Mouse (Mus musculus) ovary, postnatal 36 days (tissue): Measurements from ENCODE around the gene Slc23a2.

Experiments
- DNase-seq: peaks from one replicate; pipeline ENCODE4 v3.0.0; 2022; ENCODE audit warnings: low spot score, mixed read lengths

The Slc23a2 gene

DNA sequence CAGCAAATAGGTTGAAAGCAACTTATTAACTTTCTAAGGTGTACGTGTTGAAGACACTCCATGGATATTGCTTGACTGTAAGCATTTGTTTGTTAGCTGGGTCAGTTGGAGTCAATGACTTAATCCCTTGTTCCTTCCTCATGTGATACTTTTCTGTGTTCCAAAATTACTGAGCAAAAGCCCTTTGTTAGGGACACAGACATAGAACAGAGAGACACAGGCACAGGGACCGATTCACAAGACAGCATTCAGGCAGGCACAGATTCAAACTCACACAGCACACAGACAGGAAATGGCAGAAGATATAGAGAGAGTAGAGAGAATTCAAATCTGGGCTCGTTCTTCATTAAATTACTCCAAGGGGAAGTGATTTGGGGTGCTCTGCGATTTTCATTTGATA lies 97.5 kb downstream of the Slc23a2 start:
- no peak for DNase-seq

DNA sequence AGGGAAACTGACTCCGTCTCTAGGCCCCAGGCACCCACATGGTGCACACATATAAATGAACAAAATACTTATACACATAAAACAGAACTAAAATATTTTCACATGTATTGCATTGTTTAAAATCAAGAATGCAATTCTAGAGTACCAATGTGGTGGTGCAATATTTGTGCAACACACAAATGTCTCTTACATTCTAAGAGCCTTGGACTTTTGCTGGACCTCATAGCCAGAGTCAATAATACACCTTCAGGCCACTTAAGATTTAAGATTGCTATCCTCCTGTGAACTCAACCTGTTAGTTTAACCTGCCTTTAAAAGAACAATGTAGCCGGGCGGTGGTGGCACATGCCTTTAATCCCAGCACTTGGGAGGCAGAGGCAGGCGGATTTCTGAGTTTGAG lies 98.2 kb downstream of the Slc23a2 start:
- DNase-seq = no peak

DNA sequence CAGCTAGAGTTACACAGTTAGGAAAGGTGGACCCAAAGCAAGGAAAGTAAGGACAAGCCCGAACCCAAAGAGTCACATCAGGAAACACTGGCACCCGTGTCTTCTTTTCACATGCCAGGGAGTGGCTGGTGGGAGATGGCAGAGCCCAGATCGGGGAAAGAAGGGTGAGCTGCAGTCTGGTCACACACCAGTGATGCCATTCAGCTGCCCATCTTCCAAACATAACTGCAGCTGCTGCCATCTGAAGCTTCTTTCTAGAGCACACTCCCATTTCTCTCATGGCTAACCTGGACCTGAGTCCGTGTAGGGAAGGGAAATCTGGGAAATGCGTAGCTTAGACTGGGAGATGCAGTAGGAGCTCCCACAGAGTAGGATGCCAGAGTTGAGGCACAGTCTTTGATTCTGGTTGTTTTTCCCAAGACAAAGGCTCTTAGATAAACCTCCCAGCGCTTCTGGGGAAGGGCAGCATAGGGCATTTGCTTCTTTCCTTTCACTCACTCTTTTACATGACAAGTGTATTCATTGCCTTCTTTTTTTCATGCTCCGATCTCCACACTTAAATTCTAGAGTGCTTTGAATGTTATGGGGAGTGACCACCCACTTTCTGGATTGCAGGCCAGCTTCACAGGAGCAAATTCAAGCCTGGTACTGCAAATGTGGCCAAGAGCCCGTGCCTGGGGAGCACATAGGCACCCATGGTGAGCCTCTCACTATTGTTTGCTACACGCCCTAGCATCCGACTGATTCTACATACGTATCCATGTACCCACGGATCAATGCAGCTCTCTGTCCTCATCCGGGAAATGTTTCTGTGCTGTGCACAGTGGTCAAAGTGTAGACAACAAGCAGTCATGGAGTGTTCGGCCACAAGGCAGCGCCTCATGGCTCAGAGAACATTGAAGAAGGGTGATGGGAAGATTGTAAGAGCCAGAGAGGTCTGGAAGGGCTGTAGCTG lies 100.3 kb downstream of the Slc23a2 start:
- DNase-seq = no peak

DNA sequence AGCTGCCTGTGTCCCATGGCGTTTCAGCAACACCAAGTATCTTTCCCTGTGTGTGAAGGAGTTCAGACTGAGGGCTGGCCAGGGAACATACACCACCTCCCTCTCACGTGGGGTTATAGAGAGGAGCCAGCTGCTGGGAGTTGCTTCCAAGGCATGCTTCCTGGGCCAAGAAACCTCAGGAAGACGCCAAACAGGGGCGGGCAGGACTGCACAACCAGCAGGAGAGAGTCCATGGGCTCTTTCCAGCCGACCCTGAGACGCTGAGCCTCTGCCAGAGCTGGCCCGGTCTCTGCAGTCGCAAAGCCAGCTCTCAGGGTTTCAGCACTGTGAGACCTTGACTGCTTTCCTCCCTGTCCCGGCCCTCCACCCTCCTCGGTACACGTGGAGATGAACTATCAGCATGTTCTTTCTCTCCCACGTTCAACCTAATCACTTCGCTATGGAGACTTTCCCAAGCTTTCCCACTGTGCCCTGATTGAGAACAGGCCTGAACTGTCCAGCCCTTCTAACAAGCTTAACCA lies 101.7 kb downstream of the Slc23a2 start:
- DNase-seq = peak; percentile 85

DNA sequence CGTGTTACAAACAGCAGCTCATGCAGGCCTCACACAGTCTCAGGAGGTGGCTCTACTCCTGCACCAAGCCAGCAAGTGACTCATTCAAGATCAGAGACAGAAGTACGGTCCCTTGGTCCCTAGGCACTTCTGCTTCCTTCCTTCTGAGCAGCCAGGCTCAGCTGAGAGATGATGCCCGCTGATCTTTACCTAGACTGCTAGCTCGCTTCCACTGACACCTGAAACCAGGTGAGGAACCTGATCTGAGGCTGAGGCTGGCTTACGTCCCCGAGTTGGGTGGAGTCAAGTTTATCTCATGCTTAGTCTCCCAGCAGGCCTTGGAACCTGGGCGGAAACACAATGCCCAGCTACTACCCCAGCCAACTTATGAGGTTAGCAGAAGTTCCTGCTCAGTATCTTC lies 105.0 kb downstream of the Slc23a2 start:
- no peak for DNase-seq

DNA sequence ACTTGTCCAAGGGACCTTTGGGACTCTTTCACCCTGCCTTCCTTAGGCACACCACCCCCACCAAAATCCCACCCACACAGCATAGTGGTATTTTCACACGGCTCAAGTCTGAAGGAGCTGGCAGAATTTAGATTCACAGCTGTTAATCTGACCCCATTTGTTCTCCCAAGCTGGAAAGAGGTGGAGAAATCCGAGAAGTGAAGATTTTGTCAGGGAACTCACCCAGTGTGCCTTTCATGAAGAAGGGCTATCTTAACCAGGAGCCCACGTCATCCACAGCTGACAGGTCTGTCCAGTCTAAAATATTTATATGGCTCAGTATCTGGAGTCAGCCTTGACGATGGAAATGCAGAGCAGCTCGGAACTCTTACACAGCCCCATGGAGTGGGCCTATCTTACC lies 108.6 kb downstream of the Slc23a2 start:
- DNase-seq = no peak

DNA sequence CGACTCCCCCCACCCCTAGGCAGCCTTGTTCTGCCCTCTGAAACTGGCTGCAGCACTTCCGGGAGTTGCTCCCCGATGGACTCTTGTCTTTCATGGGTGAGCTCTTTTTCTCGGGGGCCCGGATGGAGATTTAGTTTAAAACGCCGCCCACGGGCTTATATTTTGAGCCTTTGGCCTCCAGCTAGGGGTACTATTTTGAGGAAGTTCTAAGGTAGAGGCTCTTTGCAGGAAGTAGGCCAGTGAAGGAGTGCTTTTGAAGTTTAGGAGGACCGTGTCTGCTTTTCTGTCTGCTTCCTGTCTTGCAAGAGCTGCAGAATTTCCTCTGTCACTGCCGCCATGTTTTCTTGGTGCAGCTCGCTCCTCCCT lies 109.5 kb downstream of the Slc23a2 start:
- no peak for DNase-seq

DNA sequence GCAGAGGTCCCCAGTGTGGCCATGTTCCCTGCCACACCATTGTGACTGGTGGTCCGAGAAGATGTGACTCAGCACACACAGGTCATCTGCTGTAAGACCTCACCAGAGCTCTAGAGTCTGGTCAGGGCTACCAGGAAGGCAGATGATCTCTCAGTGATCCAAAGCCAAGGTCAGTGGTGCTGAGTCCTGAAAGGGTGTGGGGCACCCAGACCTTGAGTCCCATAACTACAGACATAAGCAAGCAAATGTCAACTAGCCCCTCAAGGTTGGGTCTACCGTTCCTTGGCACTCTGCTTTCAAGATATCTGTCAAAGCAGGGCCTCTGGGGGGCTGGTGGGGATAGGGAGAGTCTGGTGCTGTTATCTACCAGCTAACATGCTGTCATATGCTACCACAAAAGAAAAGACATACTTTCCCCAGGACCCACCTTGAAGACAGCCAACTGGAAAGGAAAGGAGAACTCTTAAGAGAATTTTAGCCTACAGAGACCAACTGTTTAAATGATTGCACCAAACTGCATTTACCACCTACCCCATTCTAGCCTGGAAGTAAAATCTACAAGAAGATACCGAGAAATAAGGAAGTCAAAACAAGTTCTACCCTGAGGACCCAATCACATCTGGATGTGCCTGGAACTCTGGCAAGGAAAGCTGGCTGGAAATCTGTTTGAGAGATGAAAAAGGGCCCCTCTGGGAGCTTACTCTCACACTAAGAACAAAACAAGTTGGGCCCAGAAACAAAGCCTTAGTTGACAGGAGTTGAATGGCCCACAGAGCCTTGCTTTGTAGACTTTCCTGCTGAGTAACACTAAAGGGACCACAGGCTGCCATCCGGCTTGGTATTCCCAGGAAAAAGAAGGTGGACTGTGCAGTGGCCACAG lies 110.1 kb downstream of the Slc23a2 start:
- no peak for DNase-seq

DNA sequence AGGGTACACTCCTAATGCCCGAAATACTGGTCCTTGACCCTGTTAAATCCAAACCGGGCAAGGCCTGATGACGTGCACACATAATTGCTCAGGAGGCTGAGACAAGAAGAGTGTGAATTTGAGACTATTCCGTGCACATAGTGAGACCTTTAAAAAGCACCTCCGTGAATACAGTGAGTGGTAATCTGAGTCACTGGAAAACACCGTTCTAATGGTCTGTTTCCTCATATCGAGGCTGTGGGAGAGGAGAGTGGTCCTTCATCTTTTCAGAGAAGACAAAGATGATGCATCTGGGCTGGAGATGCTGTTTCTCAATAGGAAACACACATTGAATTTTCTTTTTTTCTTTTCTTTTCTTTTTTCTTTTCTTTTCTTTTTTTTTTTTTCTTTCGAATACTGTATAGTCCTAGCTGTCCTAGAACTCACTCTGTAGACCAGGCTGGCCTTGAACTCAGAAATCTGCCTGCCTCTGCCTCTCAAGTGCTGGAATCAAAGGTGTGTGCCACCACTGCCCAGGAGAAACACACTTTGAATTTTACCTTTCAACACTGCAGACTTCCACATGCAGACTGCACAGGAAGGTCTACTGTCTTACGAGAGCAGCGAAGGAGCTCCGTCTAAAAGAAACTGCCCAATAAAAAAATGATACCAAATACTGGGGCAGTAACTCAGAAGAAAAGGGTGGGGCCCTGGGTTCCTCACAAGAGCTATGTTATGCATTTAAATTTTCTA lies 113.4 kb downstream of the Slc23a2 start:
- no peak for DNase-seq

DNA sequence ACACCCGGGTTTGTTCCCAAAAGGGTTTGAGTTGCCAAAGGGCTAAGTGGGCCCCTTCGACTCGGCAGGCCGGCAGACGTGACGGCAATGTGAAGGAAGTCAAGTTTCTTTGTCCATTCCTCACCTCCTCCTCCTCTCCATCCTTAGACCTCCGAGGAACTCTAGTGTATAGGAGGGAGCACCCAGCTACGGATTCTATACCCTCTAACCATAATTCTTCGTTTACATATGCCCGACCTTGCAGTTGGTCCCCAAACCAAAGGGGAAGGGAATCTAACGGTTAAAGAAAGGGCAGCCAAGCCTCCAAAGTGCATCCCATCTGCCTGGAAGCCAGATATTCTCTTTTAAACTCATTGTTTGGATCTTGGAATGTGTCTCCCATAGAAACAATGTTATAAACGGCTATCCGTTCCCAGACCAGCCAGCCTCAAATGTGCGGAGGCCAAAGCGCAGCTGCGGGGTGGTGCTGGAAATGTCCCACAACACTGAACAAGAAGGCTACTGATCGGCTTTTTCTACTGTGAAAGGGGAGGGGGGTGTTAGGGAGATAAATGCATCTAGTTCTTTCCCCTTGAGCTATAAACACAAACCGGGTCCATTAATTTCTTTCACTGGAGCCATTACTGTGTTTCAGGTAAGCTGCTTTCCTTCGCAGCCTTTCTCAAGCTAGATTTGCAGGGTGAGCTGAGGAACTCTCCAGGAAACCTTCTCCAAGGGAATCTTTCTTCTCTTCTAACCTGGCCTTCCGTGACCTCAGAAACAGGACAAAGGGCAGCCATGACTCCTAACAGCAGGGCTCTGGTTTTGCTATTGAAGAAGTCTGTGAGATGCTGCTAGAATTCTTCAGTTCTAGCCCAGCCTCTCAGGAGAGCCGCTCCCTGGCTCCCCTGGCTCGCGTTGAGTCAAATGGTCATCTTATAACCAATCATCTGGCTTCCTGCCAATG lies 114.2 kb downstream of the Slc23a2 start:
- DNase-seq = no peak

DNA sequence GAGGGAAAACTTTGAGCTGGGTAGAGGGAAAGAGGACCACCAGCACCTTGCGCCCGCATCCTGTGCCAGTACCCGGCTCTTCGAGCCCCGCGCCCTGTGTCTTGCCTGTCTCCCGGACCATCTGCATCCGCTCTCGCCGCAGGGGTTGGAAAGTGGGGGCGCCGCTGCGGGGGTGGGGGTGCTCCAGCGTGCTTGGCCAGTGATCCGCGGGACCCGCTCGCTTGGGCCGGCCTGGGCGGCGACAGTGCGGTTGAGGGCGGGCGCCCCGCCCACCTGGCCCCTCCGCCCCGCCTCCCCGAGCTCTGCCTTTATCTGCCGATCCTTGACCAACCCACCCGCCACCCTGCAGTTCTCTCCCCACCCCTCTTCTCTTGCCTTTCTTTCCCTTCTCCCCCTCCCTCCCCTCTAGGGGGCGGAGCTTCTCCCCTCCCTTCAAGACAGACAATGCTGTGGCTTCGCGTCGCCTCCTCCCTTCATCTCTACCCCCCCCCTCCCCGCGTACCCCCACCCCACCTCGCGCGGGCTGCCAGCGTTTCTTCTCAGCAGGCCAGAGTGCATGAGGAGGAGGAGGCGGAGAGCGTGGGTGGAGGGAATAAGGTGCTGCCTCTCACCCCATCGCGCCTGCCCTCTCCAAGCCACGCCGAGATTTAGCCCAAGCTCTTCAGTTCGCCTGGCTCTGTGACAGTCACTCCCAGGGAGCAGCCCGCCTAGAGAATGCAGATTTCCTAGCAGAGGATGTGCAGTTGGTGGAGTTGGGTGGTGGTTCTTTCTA lies 115.1 kb downstream of the Slc23a2 start, which contains the start of gene Rassf2:
Gene Rassf2 (minus strand): TSS at position 613 of the 772 bp plus-strand sequence.
- peak; percentile 84 for DNase-seq

DNA sequence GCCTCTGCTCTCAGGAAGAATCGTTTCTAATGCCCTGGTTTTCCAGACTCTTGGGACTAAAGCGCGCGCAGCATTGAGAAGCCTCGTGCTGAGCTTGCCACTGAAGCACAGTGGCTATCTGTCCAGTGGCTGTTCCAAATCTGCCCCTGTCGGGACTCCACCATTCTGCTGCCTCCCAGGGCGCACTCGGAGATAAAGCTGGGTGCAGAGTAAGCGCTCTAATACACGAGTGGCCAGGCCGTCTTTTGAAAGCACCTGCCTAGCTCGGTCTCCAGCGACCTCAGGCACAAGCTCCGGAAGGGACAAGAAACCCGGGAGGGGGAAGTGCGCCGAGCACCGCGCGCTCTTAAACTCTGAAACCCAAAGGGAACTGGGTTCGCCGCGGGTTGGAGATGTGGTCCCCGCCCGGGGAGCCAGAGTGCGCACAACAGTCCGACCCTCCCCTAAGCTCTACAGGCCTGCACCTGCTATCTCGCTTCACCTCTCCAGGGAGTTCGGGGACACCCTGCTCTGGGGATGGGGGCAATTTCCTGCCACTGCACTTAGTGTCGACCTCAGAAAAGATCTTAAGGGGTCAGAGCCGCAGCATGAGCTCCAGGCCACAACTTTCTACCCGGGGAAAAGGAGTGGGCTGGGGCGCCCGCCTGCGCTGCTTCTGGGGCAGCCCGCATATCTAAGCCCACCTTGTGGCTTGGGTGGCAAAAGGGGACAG lies 115.9 kb downstream of the Slc23a2 start:
- DNase-seq = peak; percentile 50

DNA sequence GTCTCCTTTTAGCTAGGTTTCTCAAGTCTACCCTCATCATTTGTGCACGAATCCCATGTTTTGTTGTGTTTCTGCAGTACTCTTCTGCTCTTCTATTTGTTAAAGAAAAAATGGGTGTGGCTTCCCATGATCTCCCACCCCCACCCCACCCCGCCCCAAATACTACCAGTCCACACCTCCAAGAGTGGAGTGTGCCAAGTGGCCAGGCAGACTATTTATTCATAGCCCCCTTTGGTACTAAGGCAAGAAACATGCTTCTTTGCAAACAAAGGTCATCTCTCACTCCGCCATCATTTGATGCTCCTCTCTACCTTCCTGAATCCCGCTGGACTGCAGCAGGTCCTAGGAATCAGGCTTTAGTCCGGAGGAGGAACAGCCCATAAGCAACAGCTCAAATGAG lies 116.8 kb downstream of the Slc23a2 start:
- DNase-seq = no peak

DNA sequence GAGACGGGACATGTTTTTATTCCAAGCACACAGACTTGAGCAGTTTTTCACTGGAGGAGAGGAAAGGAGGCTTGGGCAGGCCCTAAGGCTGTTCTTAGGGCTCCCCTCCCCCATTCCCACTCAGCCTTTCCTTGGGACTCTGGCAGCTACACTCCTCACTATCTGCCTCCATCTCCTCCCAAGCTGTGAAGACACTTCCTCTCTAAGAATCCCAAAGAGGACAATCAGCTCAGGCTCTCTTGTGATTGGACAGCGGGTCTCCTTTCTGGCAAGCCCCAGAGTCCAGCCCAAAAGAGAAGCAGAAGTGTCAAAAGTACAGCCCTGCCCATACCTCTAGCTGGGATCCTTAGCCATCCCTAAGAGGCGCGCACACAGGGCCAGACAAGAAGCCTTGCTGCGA lies 117.5 kb downstream of the Slc23a2 start:
- no peak for DNase-seq

DNA sequence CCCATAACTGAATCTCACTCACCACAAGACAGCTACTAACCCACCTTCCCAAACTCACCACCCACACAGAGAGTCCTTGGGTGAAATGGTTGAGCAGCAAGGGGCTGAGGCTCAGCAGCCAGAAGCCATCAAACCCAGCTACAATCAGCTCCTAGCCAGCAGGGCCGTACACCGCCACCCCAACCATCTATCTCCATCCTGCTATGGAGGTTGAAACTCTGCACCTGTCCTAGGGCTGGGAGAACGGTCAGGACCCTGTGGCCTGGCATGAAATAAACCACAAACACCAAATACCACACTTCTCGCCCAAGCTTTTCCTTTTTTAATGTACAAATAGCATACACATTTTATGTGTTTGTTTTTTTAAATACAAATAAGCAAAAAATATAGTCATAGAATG lies 120.9 kb downstream of the Slc23a2 start:
- DNase-seq = no peak

DNA sequence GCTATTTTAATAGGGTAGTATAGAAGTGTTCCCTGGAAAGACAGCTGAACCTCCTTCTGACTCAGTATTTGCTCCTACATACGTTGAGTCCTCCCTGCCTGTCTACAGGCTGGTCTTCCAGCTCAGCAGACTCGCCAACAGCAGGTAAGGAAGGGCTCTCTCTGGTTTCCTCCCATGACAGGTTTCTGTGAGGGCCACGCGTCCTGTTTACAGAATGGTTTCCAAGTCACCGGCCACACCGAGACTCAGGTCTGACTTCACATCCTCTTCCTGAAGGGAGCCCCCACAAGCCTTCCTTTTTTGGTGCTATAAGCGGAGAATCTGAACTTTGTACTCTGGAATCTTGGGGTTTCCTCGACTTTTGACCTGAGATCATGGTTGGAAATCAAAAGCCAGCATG lies 122.3 kb downstream of the Slc23a2 start:
- no peak for DNase-seq

DNA sequence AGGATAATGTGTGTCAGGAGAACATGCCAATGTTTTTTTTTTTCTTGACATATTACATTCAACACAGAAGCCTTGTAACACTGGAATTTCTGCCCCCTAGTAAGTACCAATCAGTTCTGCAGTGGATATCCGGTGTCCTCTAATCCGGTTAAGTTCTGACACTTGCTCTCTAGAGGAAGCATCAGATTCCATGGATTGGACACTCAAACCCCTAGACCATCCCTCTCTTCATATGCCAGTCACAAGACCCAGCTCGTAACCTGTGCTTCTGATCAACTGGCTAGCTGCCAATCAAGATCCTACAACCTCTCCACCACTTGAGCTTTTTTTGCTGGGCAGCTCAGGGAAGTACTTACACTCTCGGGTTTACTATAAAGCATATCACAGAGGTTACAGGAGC lies 123.3 kb downstream of the Slc23a2 start:
- DNase-seq = no peak

DNA sequence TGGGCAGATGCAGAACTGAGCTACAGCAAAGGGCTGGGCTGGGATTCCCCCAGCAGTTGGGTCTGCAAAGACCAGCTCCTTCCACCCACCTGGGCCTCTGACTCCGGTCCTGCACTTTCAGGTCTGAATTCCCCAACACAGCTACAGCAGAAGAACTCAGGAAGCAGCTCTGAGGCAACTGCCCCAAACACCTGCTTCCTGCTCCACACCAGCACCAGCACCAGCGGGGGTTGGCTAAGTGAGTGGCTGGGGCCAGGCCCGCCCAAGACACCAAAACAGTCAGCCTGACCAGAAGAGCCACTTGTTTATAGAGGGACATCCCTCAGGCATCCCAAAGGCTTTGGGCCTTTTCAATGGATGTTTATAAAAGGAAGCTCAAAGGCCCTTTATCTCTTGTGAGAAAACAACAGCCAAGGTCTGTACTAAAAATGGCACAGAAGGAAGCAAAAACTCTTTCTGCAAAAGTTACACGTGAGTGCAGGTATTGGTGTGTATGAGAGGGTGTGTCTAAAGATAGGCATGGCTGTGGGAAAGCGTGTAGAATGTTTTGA lies 123.8 kb downstream of the Slc23a2 start:
- peak; percentile 31 for DNase-seq

DNA sequence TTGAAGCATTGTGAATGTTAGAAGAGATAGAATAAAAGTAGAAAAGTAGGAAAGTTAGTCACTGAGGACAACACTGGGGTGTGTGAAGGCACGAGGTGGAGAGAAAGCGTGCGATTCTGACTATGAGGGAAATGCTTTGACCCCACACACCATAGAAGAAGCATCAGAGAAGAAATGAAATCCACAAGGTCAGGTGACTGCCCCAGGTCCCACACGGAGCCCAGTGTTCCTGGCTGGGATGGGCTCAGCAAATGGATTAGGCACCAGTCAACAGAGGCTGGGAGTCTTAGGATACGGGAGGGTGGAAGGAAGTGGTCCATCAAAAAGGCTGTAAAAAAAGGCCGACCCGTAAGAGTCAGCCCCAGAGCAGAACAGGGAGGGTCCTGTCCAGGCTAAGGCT lies 124.5 kb downstream of the Slc23a2 start:
- no peak for DNase-seq
